Mouse (Mus musculus) heart, embryonic 11.5 days (tissue): ENCODE results near the gene Osbp2. TPM values are rescaled to one million over a fixed set of nuclear protein-coding genes. Genes with fewer than 3 reads are reported as not detected.

ENCODE experiments used
- ATAC-seq: fragments of 200-750 bp; cut with Nextera tagmentation; replicated peaks from 2 replicates; pipeline ENCODE4 v1.8.0; 2017; ENCODE audit warnings: moderate library complexity; ENCODE audit not compliant: insufficient number of reproducible peaks, low FRiP score, low TSS enrichment
- H3K27ac ChIP-seq: fragments of 300-500 bp; sonication (generic); 2 replicates; pipeline ENCODE4 v1.5.1; 2014; ENCODE audit warnings: mild to moderate bottlenecking, low read depth, low read length
- H3K27me3 ChIP-seq: fragments of 300-500 bp; sonication (generic); 2 replicates; pipeline ENCODE4 v1.6.1; 2014; ENCODE audit warnings: mild to moderate bottlenecking, low read length, mixed read lengths; ENCODE audit not compliant: control insufficient read depth, insufficient read depth
- H3K36me3 ChIP-seq: fragments of 300-500 bp; sonication (generic); 2 replicates; pipeline ENCODE4 v1.6.1; 2014; ENCODE audit warnings: mild to moderate bottlenecking, low read length, moderate library complexity, mixed read lengths; ENCODE audit not compliant: control insufficient read depth, insufficient read depth
- H3K4me1 ChIP-seq: fragments of 300-500 bp; sonication (generic); 2 replicates; pipeline ENCODE4 v1.6.1; 2014; ENCODE audit warnings: low read length; ENCODE audit not compliant: control insufficient read depth, insufficient read depth
- H3K4me2 ChIP-seq: fragments of 300-500 bp; sonication (generic); 2 replicates; pipeline ENCODE4 v1.6.1; 2014; ENCODE audit warnings: mild to moderate bottlenecking, moderate library complexity
- H3K4me3 ChIP-seq: fragments of 300-500 bp; sonication (generic); 2 replicates; pipeline ENCODE4 v1.5.1; 2014; ENCODE audit warnings: low read depth, low read length
- H3K9ac ChIP-seq: fragments of 300-500 bp; sonication (generic); 2 replicates; pipeline ENCODE4 v1.6.1; 2014; ENCODE audit warnings: mild to moderate bottlenecking, low read depth, low read length, moderate library complexity
- H3K9me3 ChIP-seq: fragments of 300-500 bp; sonication (generic); replicated peaks from 2 replicates; pipeline ENCODE4 v1.6.1; 2016; ENCODE audit warnings: low read length; ENCODE audit not compliant: control insufficient read depth
- WGBS: fragments of 180-500 bp; shearing (Covaris S2); extraction: QIAGEN DNeasy Blood & Tissue Kit; methylation state at CpG from one replicate; pipeline ENCODE4 v1.1.7; 2014; ENCODE audit not compliant: insufficient replicate concordance; 5-methylcytosine and 5-hydroxymethylcytosine counted together
- polyA plus RNA-seq: library from polyadenylated mRNA; unstranded; fragments of >200 nt; fragmentation: Nextera tagmentation; extraction: Ambion mirVana; gene quantifications from 2 replicates; pipeline ENCODE4 v1.2.1, GENCODE M21; 2014

The Osbp2 gene
- polyA plus RNA-seq, 1 experiment from 2014 or later: 0.13 TPM

GRCm38 (mm10) chr11:3903046-3903445, 39.3 kb upstream of the Osbp2 start:
- no peak for ATAC-seq
- H3K36me3 ChIP-seq: 0 out of 2 replicates have a peak, but pooled peaks cover 5% of the 10 kb centered on the region
- WGBS: 76% methylated on average over 5 of the region's 5 CpGs

DNA sequence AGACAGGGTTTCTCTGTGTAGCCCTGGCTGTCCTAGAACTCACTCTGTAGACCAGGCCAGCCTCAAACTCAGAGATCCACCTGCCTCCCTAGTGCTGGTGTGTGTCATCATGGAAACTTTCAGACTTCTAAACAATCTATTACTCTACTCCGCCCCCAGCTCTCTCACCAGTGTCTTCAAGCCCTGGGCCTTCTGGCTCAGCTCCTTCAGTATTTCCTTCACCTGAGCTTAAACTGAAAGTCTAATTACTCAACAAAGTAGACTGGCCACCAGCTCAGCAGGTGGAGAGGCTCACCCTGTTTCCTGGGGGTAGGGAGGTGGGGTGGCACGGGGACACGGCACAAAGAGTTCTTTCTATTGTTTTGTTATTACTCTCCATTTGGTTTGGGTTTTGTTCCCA, 38.8 kb upstream of the Osbp2 start:
- Histone ChIP-seq H3K27ac (no peak overlapping the region), H3K4me2 (no peak overlapping the region), H3K27me3 (no peaks in the 10 kb centered on the region), H3K4me1 (peaks cover 5% of the 10 kb centered on the region; the same call in 1 of the 2 replicates), H3K9ac (no peak overlapping the region), H3K9me3 (no peaks in the 10 kb centered on the region), H3K4me3 (no peak overlapping the region), H3K36me3 (0 out of 2 replicates have a peak, but pooled peaks cover 5% of the 10 kb centered on the region)
- no peak for ATAC-seq
- WGBS: 85% methylated on average over 3 of the region's 3 CpGs

More at GRCm38 (mm10) chr11:3903046-3903445, 39.3 kb upstream of the Osbp2 start:
- Histone ChIP-seq H3K27ac (no peak overlapping the region), H3K9me3 (no peaks in the 10 kb centered on the region), H3K4me2 (no peak overlapping the region), H3K9ac (no peak overlapping the region), H3K4me1 (peaks cover 5% of the 10 kb centered on the region; the same call in 1 of the 2 replicates), H3K4me3 (no peak overlapping the region), H3K27me3 (no peaks in the 10 kb centered on the region)

DNA sequence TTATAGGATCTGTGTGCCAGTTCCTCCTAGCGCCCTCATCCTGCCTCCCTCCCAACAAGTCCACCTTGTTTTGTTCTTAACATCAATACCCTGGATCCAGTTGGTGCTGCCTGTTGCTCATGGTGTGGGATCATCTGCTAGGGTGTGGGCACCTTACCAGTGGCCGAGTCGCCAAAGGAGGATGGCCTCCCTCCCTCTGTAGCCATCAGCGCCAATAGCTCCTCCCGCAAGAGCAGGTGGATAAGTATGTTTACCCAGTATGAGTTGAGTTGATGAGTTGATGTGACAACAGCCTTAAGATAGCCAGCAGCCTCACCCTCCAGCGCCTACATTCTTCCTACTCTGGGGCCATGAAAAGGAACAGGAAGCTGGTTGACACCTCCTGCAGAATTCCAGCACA, 36.6 kb upstream of the Osbp2 start:
- Histone ChIP-seq H3K4me2 (no peak overlapping the region), H3K4me1 (peaks cover 5% of the 10 kb centered on the region; the same call in 1 of the 2 replicates), H3K4me3 (no peak overlapping the region), H3K9ac (no peak overlapping the region), H3K27me3 (no peaks in the 10 kb centered on the region), H3K27ac (no peak overlapping the region), H3K9me3 (no peaks in the 10 kb centered on the region), H3K36me3 (0 out of 2 replicates have a peak, but pooled peaks cover 5% of the 10 kb centered on the region)
- ATAC-seq: no peak
- 58% methylated on average over 6 of the region's 6 CpGs for WGBS

GRCm38 (mm10) chr11:3895933-3896332, 32.2 kb upstream of the Osbp2 start:
- no peak overlapping the region for H3K4me3 ChIP-seq
- H3K27ac ChIP-seq: no peak overlapping the region
- peaks cover 5% of the 10 kb centered on the region; the same call in 1 of the 2 replicates for H3K4me1 ChIP-seq
- 0 out of 2 replicates have a peak, but pooled peaks cover 5% of the 10 kb centered on the region for H3K36me3 ChIP-seq
- H3K9me3 ChIP-seq: no peaks in the 10 kb centered on the region
- no peak for ATAC-seq
- no peaks in the 10 kb centered on the region for H3K27me3 ChIP-seq
- no peak overlapping the region for H3K9ac ChIP-seq
- H3K4me2 ChIP-seq: no peak overlapping the region
- 74% methylated on average over 1 of the region's 1 CpGs for WGBS

- Histone ChIP-seq H3K27me3 (no peaks in the 10 kb centered on the region), H3K36me3 (0 out of 2 replicates have a peak, but pooled peaks cover 5% of the 10 kb centered on the region), H3K4me3 (peak overlapping the region; percentile 59), H3K4me1 (peaks cover 4% of the 10 kb centered on the region; the same call in 1 of the 2 replicates), H3K9ac (peak overlapping the region; percentile 77), H3K4me2 (peak overlapping the region; percentile 88), H3K27ac (peak overlapping the region; percentile 76), H3K9me3 (no peaks in the 10 kb centered on the region)
- ATAC-seq: no peak
- WGBS: 5% methylated on average over 10 of the region's 10 CpGs
Measured at GRCm38 (mm10) chr11:3895458-3895857, 31.8 kb upstream of the Osbp2 start.

GRCm38 (mm10) chr11:3894406-3895281, 30.9 kb upstream of the Osbp2 start, which contains the start of the genes 4921536K21Rik and Dusp18:
TSS of gene 4921536K21Rik (minus strand) at chr11:3895098.
TSS of gene Dusp18 (plus strand) at chr11:3895240.
- Histone ChIP-seq H3K27ac (peak within 1 kb of the TSS; percentile 76), H3K4me1 (no peaks in the 10 kb centered on the region), H3K9ac (peak within 1 kb of the TSS; percentile 77), H3K9me3 (no peaks in the 10 kb centered on the region), H3K4me2 (peak within 1 kb of the TSS; percentile 88), H3K4me3 (peak within 1 kb of the TSS; percentile 59), H3K36me3 (0 out of 2 replicates have a peak, but pooled peaks cover 5% of the 10 kb centered on the region), H3K27me3 (no peaks in the 10 kb centered on the region)
- WGBS: 5% methylated on average over 46 of the region's 46 CpGs
- peak; percentile 95 for ATAC-seq

DNA sequence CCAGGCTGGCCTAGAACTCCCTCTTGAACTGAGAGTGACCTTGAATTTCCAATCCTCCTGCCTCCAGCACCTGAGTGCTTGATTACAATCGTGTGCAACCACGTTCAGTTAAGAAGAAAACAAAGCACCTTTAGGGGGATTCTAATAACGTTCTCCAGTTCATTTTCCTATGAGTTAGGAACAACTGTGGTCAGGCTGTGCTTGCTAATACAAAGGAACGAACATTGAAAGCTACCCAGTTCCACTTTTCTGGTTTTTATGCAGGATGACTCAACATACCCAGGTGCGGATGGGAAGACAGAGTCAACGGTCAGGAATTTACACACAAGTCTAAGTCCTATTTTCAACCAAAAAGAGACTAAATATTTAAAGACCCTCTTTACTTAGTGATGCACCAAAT, 30.3 kb upstream of the Osbp2 start:
- WGBS: 75% methylated on average over 6 of the region's 6 CpGs
- no peak overlapping the region; the same call in 1 of the 2 replicates for H3K4me2 ChIP-seq
- no peaks in the 10 kb centered on the region for H3K4me1 ChIP-seq
- no peak for ATAC-seq
- H3K27ac ChIP-seq: no peak overlapping the region
- H3K4me3 ChIP-seq: no peak overlapping the region
- no peak overlapping the region for H3K9ac ChIP-seq
- no peaks in the 10 kb centered on the region for H3K9me3 ChIP-seq
- 0 out of 2 replicates have a peak, but pooled peaks cover 5% of the 10 kb centered on the region for H3K36me3 ChIP-seq
- H3K27me3 ChIP-seq: no peaks in the 10 kb centered on the region

- ATAC-seq: no peak
- H3K27me3 ChIP-seq: no peaks in the 10 kb centered on the region
- 70% methylated on average over 5 of the region's 5 CpGs for WGBS
- H3K27ac ChIP-seq: no peak overlapping the region
- H3K9me3 ChIP-seq: no peaks in the 10 kb centered on the region
- no peak overlapping the region for H3K4me2 ChIP-seq
- no peak overlapping the region for H3K9ac ChIP-seq
- H3K4me1 ChIP-seq: no peaks in the 10 kb centered on the region
- no peaks in the 10 kb centered on the region for H3K36me3 ChIP-seq
- H3K4me3 ChIP-seq: no peak overlapping the region
Measured at GRCm38 (mm10) chr11:3887331-3887730, 23.6 kb upstream of the Osbp2 start.
